Mouse (Mus musculus) bone marrow, adult 2 months (tissue): ENCODE data around the gene Cela1. TPM values are rescaled to one million over a fixed set of nuclear protein-coding genes. Genes with fewer than 3 reads are reported as not detected.

Source experiments
- H3K27ac ChIP-seq: fragments of 200-500 bp; 2 replicates; pipeline ENCODE4 v1.5.1; 2012; ENCODE audit warnings: low read depth, mild to moderate bottlenecking, control low read depth, inconsistent platforms, low read length; ENCODE audit not compliant: control insufficient read depth, poor library complexity, insufficient read depth
- H3K4me1 ChIP-seq: fragments of 200-500 bp; 2 replicates; pipeline ENCODE4 v1.6.1; 2011; ENCODE audit warnings: low read length; ENCODE audit not compliant: control insufficient read depth, insufficient read depth
- H3K4me3 ChIP-seq: fragments of 200-500 bp; replicated peaks from 2 replicates; pipeline ENCODE3; 2011; ENCODE audit warnings: mild to moderate bottlenecking, low read depth, low read length, control low read depth; ENCODE audit not compliant: control insufficient read depth
- CTCF ChIP-seq: fragments of 200-500 bp; IDR thresholded peaks from 2 replicates; pipeline ENCODE4 v1.5.1; 2011; ENCODE audit warnings: low read length, control low read depth; ENCODE audit not compliant: control insufficient read depth, insufficient read depth
- POLR2A ChIP-seq: fragments of 200-500 bp; IDR thresholded peaks from 2 replicates; pipeline ENCODE4 v1.6.1; 2011; ENCODE audit warnings: low read depth, mild to moderate bottlenecking, control low read depth, low read length, borderline replicate concordance; ENCODE audit not compliant: control insufficient read depth
- WGBS: fragments of 180-500 bp; shearing (Covaris S2); methylation state at CpG from one replicate; pipeline ENCODE4 v1.1.7; 2018; 5-methylcytosine and 5-hydroxymethylcytosine counted together
- polyA plus RNA-seq: library from polyadenylated mRNA; stranded (reverse); fragments of >200 nt; gene quantifications from 2 replicates; pipeline ENCODE4 v1.2.4, GENCODE M21; 2011; ENCODE audit warnings: low replicate concordance; ENCODE audit not compliant: missing spikeins, insufficient read depth, insufficient read length

The Cela1 gene
- polyA plus RNA-seq, 1 experiment, result 57.2 TPM

- TF ChIP-seq POLR2A, result no peak
- no peak for TF ChIP-seq CTCF
- Histone ChIP-seq H3K27ac (peak overlapping the region; percentile 74), H3K4me1 (peaks cover 6% of the 10 kb centered on the region; the same call in 1 of the 2 replicates), H3K4me3 (no peak overlapping the region)
- WGBS, result 7% methylated on average over 12 of the region's 12 CpGs
These were observed 13.9 kb downstream of the Cela1 start for GRCm38 (mm10) chr15:100673585-100674391.

- no peak for TF ChIP-seq CTCF
- no peak for TF ChIP-seq POLR2A
- Histone ChIP-seq H3K4me3 (no peak overlapping the region), H3K4me1 (peaks cover 6% of the 10 kb centered on the region; the same call in 1 of the 2 replicates), H3K27ac (no peak overlapping the region)
- WGBS, result 85% methylated on average over 5 of the region's 5 CpGs
These were observed 16.9 kb downstream of the Cela1 start for GRCm38 (mm10) chr15:100670833-100671232.

GRCm38 (mm10) chr15:100670004-100670403, 17.7 kb downstream of the Cela1 start:
- H3K27ac ChIP-seq, result peak overlapping the region; percentile 90; the same call in 1 of the 2 replicates
- WGBS, result 60% methylated on average over 8 of the region's 8 CpGs
- no peak overlapping the region for H3K4me3 ChIP-seq
- peaks cover 5% of the 10 kb centered on the region; the same call in 1 of the 2 replicates for H3K4me1 ChIP-seq
- TF ChIP-seq POLR2A (no peak), CTCF (no peak)

GRCm38 (mm10) chr15:100669337-100669736, 18.4 kb downstream of the Cela1 start, which contains the start of gene Bin2:
Gene Bin2, minus strand, starts transcription at chr15:100669553.
- peaks cover 6% of the 10 kb centered on the region; the same call in 1 of the 2 replicates for H3K4me1 ChIP-seq
- H3K4me3 ChIP-seq, result peak within 1 kb of the TSS; percentile 95
- WGBS, result 4% methylated on average over 20 of the region's 20 CpGs
- peak; percentile 99 for TF ChIP-seq POLR2A
- TF ChIP-seq CTCF, result 0 out of 2 replicates have a peak, but pooled peaks have one; percentile 10
- H3K27ac ChIP-seq, result peak within 1 kb of the TSS; percentile 90

GRCm38 (mm10) chr15:100667871-100668545, 19.7 kb downstream of the Cela1 start:
- H3K27ac ChIP-seq, result peak overlapping the region; percentile 82; the same call in 1 of the 2 replicates
- H3K4me1 ChIP-seq, result peaks cover 8% of the 10 kb centered on the region; the same call in 1 of the 2 replicates
- WGBS, result 22% methylated on average over 5 of the region's 5 CpGs
- H3K4me3 ChIP-seq, result peak overlapping the region; percentile 73
- no peak for TF ChIP-seq POLR2A
- no peak for TF ChIP-seq CTCF

- peaks cover 8% of the 10 kb centered on the region; the same call in 1 of the 2 replicates for H3K4me1 ChIP-seq
These were observed 20.3 kb downstream of the Cela1 start for GRCm38 (mm10) chr15:100667420-100667819.

GRCm38 (mm10) chr15:100666851-100667250, 20.9 kb downstream of the Cela1 start:
- WGBS, result 6% methylated on average over 12 of the region's 12 CpGs
- Histone ChIP-seq H3K4me1 (peaks cover 8% of the 10 kb centered on the region; the same call in 1 of the 2 replicates), H3K4me3 (peak overlapping the region; percentile 57), H3K27ac (peak overlapping the region; percentile 82)
- no peak for TF ChIP-seq POLR2A
- TF ChIP-seq CTCF, result no peak

More at GRCm38 (mm10) chr15:100667420-100667819, 20.3 kb downstream of the Cela1 start:
- H3K27ac ChIP-seq, result peak overlapping the region; percentile 82
- TF ChIP-seq CTCF (no peak), POLR2A (no peak)
- 12% methylated on average over 6 of the region's 6 CpGs for WGBS
- H3K4me3 ChIP-seq, result peak overlapping the region; percentile 57

- WGBS, result under 1% methylated on average over 7 of the region's 7 CpGs
- Histone ChIP-seq H3K4me1 (peaks cover 8% of the 10 kb centered on the region; the same call in 1 of the 2 replicates), H3K27ac (peak overlapping the region; percentile 67), H3K4me3 (peak overlapping the region; percentile 43)
- TF ChIP-seq CTCF, result no peak
- TF ChIP-seq POLR2A, result no peak
These were observed 21.5 kb downstream of the Cela1 start for GRCm38 (mm10) chr15:100666219-100666696.
